Mouse (Mus musculus): ENCODE results near the gene Zfp986.
"Not testable (repeated sequence)": the region's sequence is repeated elsewhere in the genome, so short reads cannot be mapped to it uniquely, and the experiment has no call there.

DNA sequence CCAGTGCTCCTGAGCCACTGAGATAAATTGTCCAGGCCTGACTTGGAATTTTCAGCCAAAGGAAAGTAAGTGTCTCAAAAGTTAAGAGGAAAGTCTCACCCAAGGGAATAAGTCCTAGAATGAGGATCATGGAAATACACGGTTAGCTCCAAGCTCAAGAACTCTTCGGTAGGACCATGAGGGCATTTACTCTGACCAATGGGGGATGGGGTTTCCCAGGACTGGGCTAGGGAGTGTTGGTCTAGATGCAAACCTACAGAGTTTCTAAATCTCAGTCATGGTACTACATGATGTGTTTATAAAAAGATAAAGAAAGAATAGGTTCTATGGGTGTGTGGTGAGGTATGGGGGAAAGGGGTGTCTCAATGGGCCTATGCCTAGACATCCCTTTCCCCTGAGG lies 48.6 kb upstream of the Zfp986 start:
- not testable (repeated sequence) for TF ChIP-seq POLR2A (IDR thresholded peaks at IDR 0.05; ENCODE audit: low read depth, low read length); CTCF (IDR thresholded peaks at IDR 0.05; ENCODE audit: borderline replicate concordance, insufficient read depth, low read length)
